In the genomic region with DNA sequence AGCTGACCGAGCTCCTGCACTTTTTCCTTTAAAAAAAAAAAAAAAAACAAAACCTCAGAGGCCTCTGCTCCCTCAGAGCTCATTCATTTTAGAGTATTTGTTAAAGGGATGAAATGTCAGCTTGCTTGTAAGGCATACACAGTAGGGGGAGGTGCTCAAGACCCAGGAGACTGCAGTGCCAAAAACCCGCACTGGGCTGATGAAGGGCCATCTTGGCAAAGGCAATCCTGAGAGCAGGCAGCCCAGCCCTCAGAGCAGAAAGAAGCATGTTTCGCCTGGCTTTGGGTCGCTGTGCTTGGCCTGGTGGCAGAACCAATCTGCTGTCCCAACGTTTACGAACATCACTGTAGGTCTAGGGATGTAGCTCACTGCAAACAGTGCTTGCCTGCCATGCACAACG, we compare ENCODE assay signal across 13 mouse cellular contexts. TPM values are rescaled to one million over a fixed set of nuclear protein-coding genes. Genes with fewer than 3 reads are reported as not detected.
DNase-seq lines count a peak whose midpoint lies in the region; ATAC-seq and TF ChIP-seq lines count a peak whose summit lies in the region.
"Had no signal": no experiment of that assay in that cellular context is flagged by ENCODE, and none has a peak within 500 bp of the region (broad histone marks: within the 10 kb centered on the region; RNA-seq: fewer than 3 reads in every experiment).

No protein-coding gene starts in this region.

- H3K4me1 ChIP-seq in cerebellum, adult 2 months (ENCODE audit: control insufficient read depth, insufficient read depth, low read length) = peaks cover 29% of the 10 kb centered on the region
- H3K4me1 ChIP-seq in hindbrain, embryonic 15.5 days (replicated peaks) = peaks cover 31% of the 10 kb centered on the region
- H3K4me1 ChIP-seq in hindbrain, embryonic 13.5 days (replicated peaks) = peaks cover 26% of the 10 kb centered on the region
- H3K4me1 ChIP-seq in midbrain, embryonic 16.5 days (ENCODE audit: control insufficient read depth, insufficient read depth, low read length) = peaks cover 7% of the 10 kb centered on the region; the same call in 1 of the 2 replicates
- peaks cover 8% of the 10 kb centered on the region for H3K4me1 ChIP-seq in midbrain, embryonic 10.5 days
- H3K4me1 ChIP-seq in stomach, embryonic 15.5 days = peaks cover 12% of the 10 kb centered on the region

- DNase-seq in cerebellum, adult 2 months = peak; percentile 43 to 54
- no peak for DNase-seq in cerebellum, postnatal 36 days
- no peak for DNase-seq in midbrain, embryonic 10.5 days (ENCODE audit: low spot score)
- DNase-seq in adrenal gland, postnatal 14 days = no peak
- DNase-seq: heart, postnatal 10 days; kidney, adult 18-20 months; kidney, postnatal 4 days had no signal

- TF ChIP-seq CTCF in cerebellum, adult 2 months (IDR thresholded peaks at IDR 0.05; ENCODE audit: borderline replicate concordance, insufficient read depth, low read depth, low read length) = no peak

- no peak overlapping the region for H3K9ac ChIP-seq in hindbrain, embryonic 15.5 days
- no peak overlapping the region for H3K9ac ChIP-seq in hindbrain, embryonic 13.5 days
- no peak overlapping the region for H3K9ac ChIP-seq in midbrain, embryonic 16.5 days (ENCODE audit: low read depth, low read length)
- H3K9ac ChIP-seq in stomach, embryonic 15.5 days = no peak overlapping the region

- H3K4me2 ChIP-seq in hindbrain, embryonic 15.5 days = no peak overlapping the region
- no peak overlapping the region for H3K4me2 ChIP-seq in hindbrain, embryonic 13.5 days
- no peak overlapping the region for H3K4me2 ChIP-seq in midbrain, embryonic 16.5 days (ENCODE audit: low read length)
- H3K4me2 ChIP-seq in stomach, embryonic 15.5 days = no peak overlapping the region
- H3K4me2 ChIP-seq: midbrain, embryonic 11.5 days had no signal

- H3K27me3 ChIP-seq in cerebellum, adult 2 months (ENCODE audit: control insufficient read depth, insufficient read depth, low read length) = no peaks in the 10 kb centered on the region
- no peaks in the 10 kb centered on the region for H3K27me3 ChIP-seq in hindbrain, embryonic 15.5 days
- H3K27me3 ChIP-seq in hindbrain, embryonic 13.5 days = no peaks in the 10 kb centered on the region
- H3K27me3 ChIP-seq in midbrain, embryonic 16.5 days (ENCODE audit: control insufficient read depth, insufficient read depth, low read depth, low read length) = no peaks in the 10 kb centered on the region
- H3K27me3 ChIP-seq in midbrain, embryonic 10.5 days (ENCODE audit: low read depth, poor library complexity, severe bottlenecking) = no peaks in the 10 kb centered on the region
- no peaks in the 10 kb centered on the region for H3K27me3 ChIP-seq in stomach, embryonic 15.5 days (replicated peaks)

- no peak overlapping the region; the same call in 1 of the 2 replicates for H3K27ac ChIP-seq in cerebellum, adult 2 months (ENCODE audit: insufficient read depth, low read length)
- peak overlapping the region; percentile 44; the same call in 1 of the 2 replicates for H3K27ac ChIP-seq in hindbrain, embryonic 15.5 days (replicated peaks)
- no peak overlapping the region; the same call in 1 of the 2 replicates for H3K27ac ChIP-seq in hindbrain, embryonic 13.5 days
- peak overlapping the region; percentile 42 for H3K27ac ChIP-seq in midbrain, embryonic 16.5 days (ENCODE audit: low read length)
- no peak overlapping the region for H3K27ac ChIP-seq in midbrain, embryonic 10.5 days (replicated peaks)
- peak overlapping the region; percentile 58; the same call in 1 of the 2 replicates for H3K27ac ChIP-seq in stomach, embryonic 15.5 days

- TF ChIP-seq POLR2A in cerebellum, adult 2 months (IDR thresholded peaks at IDR 0.05; ENCODE audit: borderline replicate concordance, insufficient read depth, low read length) = no peak

- 0 out of 2 replicates have a peak, but pooled peaks have one; percentile 36 for ATAC-seq in hindbrain, embryonic 15.5 days (ENCODE audit: low FRiP score, low read depth)
- ATAC-seq in hindbrain, embryonic 13.5 days (ENCODE audit: low FRiP score) = no peak
- ATAC-seq in midbrain, embryonic 16.5 days = no peak
- ATAC-seq in stomach, embryonic 15.5 days (ENCODE audit: insufficient read depth, low FRiP score, low read depth) = no peak

- no peak overlapping the region for H3K4me3 ChIP-seq in cerebellum, adult 2 months (replicated peaks; ENCODE audit: insufficient read depth, low read depth, low read length)
- H3K4me3 ChIP-seq in hindbrain, embryonic 15.5 days = no peak overlapping the region
- H3K4me3 ChIP-seq in hindbrain, embryonic 13.5 days = no peak overlapping the region
- H3K4me3 ChIP-seq in midbrain, embryonic 16.5 days (ENCODE audit: low read depth, low read length) = no peak overlapping the region
- H3K4me3 ChIP-seq in midbrain, embryonic 10.5 days = no peak overlapping the region
- no peak overlapping the region for H3K4me3 ChIP-seq in stomach, embryonic 15.5 days (replicated peaks)
- H3K4me3 ChIP-seq: erythroblast, embryonic 14.5 days had no signal

- H3K36me3 ChIP-seq in hindbrain, embryonic 15.5 days = peaks cover 12% of the 10 kb centered on the region
- peaks cover 38% of the 10 kb centered on the region for H3K36me3 ChIP-seq in hindbrain, embryonic 13.5 days
- H3K36me3 ChIP-seq in midbrain, embryonic 16.5 days (ENCODE audit: control insufficient read depth, insufficient read depth, low read length) = peaks cover 10% of the 10 kb centered on the region
- peaks cover 39% of the 10 kb centered on the region for H3K36me3 ChIP-seq in midbrain, embryonic 10.5 days
- H3K36me3 ChIP-seq in stomach, embryonic 15.5 days = no peaks in the 10 kb centered on the region

- H3K9me3 ChIP-seq in hindbrain, embryonic 15.5 days = no peaks in the 10 kb centered on the region
- no peaks in the 10 kb centered on the region for H3K9me3 ChIP-seq in hindbrain, embryonic 13.5 days
- no peaks in the 10 kb centered on the region; the same call in 1 of the 2 replicates for H3K9me3 ChIP-seq in midbrain, embryonic 16.5 days (replicated peaks; ENCODE audit: control insufficient read depth, low read length, poor library complexity, severe bottlenecking)
- H3K9me3 ChIP-seq in midbrain, embryonic 10.5 days (replicated peaks) = 0 out of 2 replicates have a peak, but pooled peaks cover 2% of the 10 kb centered on the region
- H3K9me3 ChIP-seq in stomach, embryonic 15.5 days = no peaks in the 10 kb centered on the region

- 21% methylated on average over 7 of the region's 7 CpGs for WGBS in cerebellum, adult 2 months
- 62% methylated on average over 7 of the region's 7 CpGs for WGBS in hindbrain, embryonic 15.5 days
- WGBS in hindbrain, embryonic 13.5 days = 72% methylated on average over 7 of the region's 7 CpGs
- WGBS in midbrain, embryonic 16.5 days = 70% methylated on average over 7 of the region's 7 CpGs
- 87% methylated on average over 7 of the region's 7 CpGs for WGBS in midbrain, embryonic 10.5 days
- WGBS in stomach, embryonic 15.5 days = 52% methylated on average over 7 of the region's 7 CpGs

RNA-seq across cellular contexts. Expression of a gene that starts 44.6 kb away (rescaled TPM):
- polyA plus RNA-seq in cerebellum, adult 2 months (2012; rRNA removed) = 73.2 and 78.3 TPM in 2 replicates
- polyA plus RNA-seq in hindbrain, embryonic 15.5 days (2015; fragmentation: Nextera tagmentation; extraction: Ambion mirVana) = 19.6 and 23.2 TPM in 2 replicates
- polyA plus RNA-seq in hindbrain, embryonic 13.5 days (2015; fragmentation: Nextera tagmentation; extraction: Ambion mirVana) = 20.3 and 20.7 TPM in 2 replicates
- 20.8 TPM in 2 replicates for polyA plus RNA-seq in midbrain, embryonic 16.5 days (2015; fragmentation: Nextera tagmentation; extraction: Ambion mirVana)
- 4.3 and 6.9 TPM in 2 replicates for polyA plus RNA-seq in midbrain, embryonic 10.5 days (2016; fragmentation: Nextera tagmentation; extraction: Ambion mirVana)
- polyA plus RNA-seq in stomach, embryonic 15.5 days (2015; fragmentation: Nextera tagmentation; extraction: Ambion mirVana) = 3.3 and 3.8 TPM in 2 replicates
- 2.6 and 3.3 TPM in 2 replicates for total RNA-seq in adrenal gland, postnatal 14 days (2021)
- polyA plus RNA-seq: erythroblast, embryonic 14.5 days had no signal

Comparison
In these comparisons a context has a peak if more than half of its experiments do, and no peak if none do; other contexts are left out.
1. DNase-seq: peak in cerebellum, adult 2 months (2 of 2); none in cerebellum, postnatal 36 days (0 of 2), midbrain, embryonic 10.5 days (single experiment) and adrenal gland, postnatal 14 days (single experiment).
2. H3K27ac ChIP-seq: peak in hindbrain, embryonic 15.5 days (single experiment), midbrain, embryonic 16.5 days (single experiment) and stomach, embryonic 15.5 days (single experiment); none in cerebellum, adult 2 months (single experiment), hindbrain, embryonic 13.5 days (single experiment) and midbrain, embryonic 10.5 days (single experiment).